Mouse (Mus musculus) liver, postnatal 0 days (tissue): ENCODE results near the gene Sh3bp2.

Source experiments
- CTCF ChIP-seq: sonication (generic); IDR thresholded peaks from 2 replicates; pipeline ENCODE4 v1.5.1; 2016; ENCODE audit warnings: antibody characterized with exemption, low read depth
- EP300 ChIP-seq: IDR thresholded peaks from 2 replicates; pipeline ENCODE4 v1.6.1; 2016; ENCODE audit warnings: antibody characterized with exemption, low read depth, mild to moderate bottlenecking

DNA sequence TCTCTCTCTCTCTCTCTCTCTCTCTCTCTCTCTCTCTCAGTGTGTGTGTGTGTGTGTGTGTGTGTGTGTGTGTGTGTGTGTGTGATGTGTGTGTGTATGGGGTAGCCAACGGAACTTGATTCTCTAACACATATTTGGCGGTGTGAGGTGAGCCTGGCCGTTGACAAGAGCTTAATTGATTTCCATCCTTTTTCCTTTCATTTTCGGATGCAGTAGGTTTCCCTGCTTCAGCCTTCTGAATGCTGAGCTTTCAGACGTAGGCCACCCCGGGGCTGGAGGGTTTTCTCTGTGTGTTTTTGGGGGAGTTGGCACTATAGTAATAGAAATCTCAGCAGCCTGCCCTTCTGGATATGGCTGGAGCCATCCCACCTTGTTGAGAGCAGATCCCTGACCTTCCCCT lies 24.6 kb downstream of the Sh3bp2 start:
- TF ChIP-seq EP300 (no peak), CTCF (no peak)
